Mouse (Mus musculus): ENCODE measurements around the gene Ascc1. TPM values are rescaled to one million over a fixed set of nuclear protein-coding genes. Genes with fewer than 3 reads are reported as not detected.

Ascc1 gene
- polyA plus RNA-seq (2015; fragmentation: Nextera tagmentation; extraction: Ambion mirVana), result 47.2 and 50.0 TPM in 2 replicates

DNA sequence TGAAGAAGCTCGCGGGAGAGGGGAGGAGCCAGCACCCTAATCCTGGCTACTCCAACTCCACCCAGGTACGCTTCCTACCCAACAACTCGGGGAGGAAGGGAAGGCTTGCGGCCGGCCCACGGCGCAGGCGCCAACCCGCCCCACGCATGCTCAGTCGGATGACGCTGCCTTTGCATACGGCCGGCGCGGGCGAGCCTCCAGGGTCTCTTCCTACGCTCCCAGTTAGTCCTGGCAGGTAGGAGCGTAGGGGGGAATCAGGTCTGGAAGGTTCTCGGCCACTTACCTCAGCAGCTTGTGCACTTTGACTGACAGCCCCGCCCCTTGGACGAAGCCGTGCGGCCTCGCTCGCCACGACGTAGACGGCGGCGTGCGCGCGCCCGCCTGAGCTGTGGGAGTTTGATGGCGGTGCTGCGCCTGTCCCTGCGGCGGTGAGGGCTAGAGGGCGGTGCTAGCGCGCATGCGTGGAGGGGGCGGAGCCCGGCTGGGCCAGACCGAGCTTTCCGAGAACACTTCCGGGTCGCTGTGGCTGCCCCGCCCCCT, at the start of gene Ascc1, which contains the start of gene Anapc16:
Gene Ascc1, plus strand, starts transcription at position 133 of the 540 bp plus-strand sequence.
Gene Anapc16, minus strand, starts transcription at position 463 of the 540 bp plus-strand sequence.
- no peaks in the 10 kb centered on the region for H3K9me3 ChIP-seq (ENCODE audit: low read length)
- peak; percentile 98 for DNase-seq (ENCODE audit: low spot score)
- peak within 1 kb of the TSS; percentile 98 for H3K27ac ChIP-seq (ENCODE audit: low read length)
- peak within 1 kb of the TSS; percentile 72 for H3K4me2 ChIP-seq (replicated peaks; ENCODE audit: low read depth, low read length)
- ATAC-seq, result peak; percentile 98
- WGBS, result 1% methylated on average over 50 of the region's 51 CpGs
- H3K9ac ChIP-seq (replicated peaks; ENCODE audit: low read depth), result peak within 1 kb of the TSS; percentile 64
- no peaks in the 10 kb centered on the region for H3K36me3 ChIP-seq (ENCODE audit: insufficient read depth, low read length)
- no peaks in the 10 kb centered on the region for H3K27me3 ChIP-seq (replicated peaks; ENCODE audit: insufficient read depth, low read length)
- H3K4me1 ChIP-seq (ENCODE audit: insufficient read depth, low read depth, low read length), result peaks cover 17% of the 10 kb centered on the region; the same call in 1 of the 2 replicates
- peak; percentile 22; the same call in 1 of the 2 replicates for TF ChIP-seq CTCF (IDR thresholded peaks at IDR 0.05)
- TF ChIP-seq EP300 (IDR thresholded peaks at IDR 0.05), result no peak
- H3K4me3 ChIP-seq (ENCODE audit: low read depth, low read length), result peak within 1 kb of the TSS; percentile 67

DNA sequence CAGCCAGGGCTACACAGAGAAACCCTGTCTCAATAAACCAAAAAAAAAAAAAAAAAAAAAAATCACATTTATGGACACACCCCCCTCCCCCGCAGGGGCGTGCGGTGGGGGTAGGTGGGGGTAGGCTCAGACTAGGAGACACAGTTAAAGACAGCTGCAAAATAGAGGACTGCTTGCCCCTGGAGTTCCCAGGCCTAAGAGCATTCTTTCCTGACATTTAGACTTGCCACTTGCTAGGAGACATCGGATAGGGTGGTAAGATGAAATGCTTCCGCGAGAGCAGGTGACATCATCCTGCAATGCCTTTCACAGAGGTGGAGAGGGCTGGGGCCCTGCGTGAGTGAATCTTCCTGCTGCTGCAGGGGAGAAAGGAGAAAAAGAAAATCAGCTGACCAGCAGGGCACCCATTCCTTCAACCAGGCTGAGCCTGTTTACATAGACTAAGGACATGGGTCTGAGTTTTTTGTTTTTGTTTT, 49.0 kb upstream of the Ascc1 start:
- H3K27ac ChIP-seq (ENCODE audit: low read length), result no peak overlapping the region; the same call in 1 of the 2 replicates
- H3K4me2 ChIP-seq (replicated peaks; ENCODE audit: low read depth, low read length), result no peak overlapping the region
- no peaks in the 10 kb centered on the region for H3K36me3 ChIP-seq (ENCODE audit: insufficient read depth, low read length)
- ATAC-seq (no peak), DNase-seq (ENCODE audit: low spot score) (peak; percentile 40)
- H3K9ac ChIP-seq (replicated peaks; ENCODE audit: low read depth), result no peak overlapping the region
- peaks cover 7% of the 10 kb centered on the region; the same call in 1 of the 2 replicates for H3K4me1 ChIP-seq (ENCODE audit: insufficient read depth, low read depth, low read length)
- 27% methylated on average over 7 of the region's 7 CpGs for WGBS
- no peaks in the 10 kb centered on the region for H3K27me3 ChIP-seq (replicated peaks; ENCODE audit: insufficient read depth, low read length)
- TF ChIP-seq EP300 (IDR thresholded peaks at IDR 0.05) (no peak), CTCF (IDR thresholded peaks at IDR 0.05) (no peak)
- no peaks in the 10 kb centered on the region for H3K9me3 ChIP-seq (ENCODE audit: low read length)
- H3K4me3 ChIP-seq (ENCODE audit: low read depth, low read length), result no peak overlapping the region

DNA sequence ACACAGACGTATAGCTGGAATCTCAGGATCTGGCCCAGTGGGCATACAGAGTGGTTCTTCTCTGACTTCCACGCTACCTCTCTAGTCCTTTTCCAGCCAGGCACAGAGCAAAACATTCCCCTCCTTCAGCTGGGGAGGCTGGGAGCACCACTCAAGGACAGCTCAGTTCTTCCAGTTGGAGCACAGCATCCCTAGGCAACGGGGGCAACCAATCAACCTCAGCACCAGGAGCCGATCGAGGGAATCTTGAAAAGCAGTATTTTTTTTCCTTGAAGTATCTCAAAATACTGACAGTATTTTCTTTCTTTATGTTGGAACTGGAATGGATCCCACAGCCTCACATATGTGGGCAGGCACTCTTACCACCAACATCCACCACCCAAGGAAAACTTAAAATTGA, 45.9 kb upstream of the Ascc1 start:
- Histone ChIP-seq H3K4me1 (ENCODE audit: insufficient read depth, low read depth, low read length) (peaks cover 4% of the 10 kb centered on the region; the same call in 1 of the 2 replicates), H3K9ac (replicated peaks; ENCODE audit: low read depth) (no peak overlapping the region), H3K4me2 (replicated peaks; ENCODE audit: low read depth, low read length) (no peak overlapping the region), H3K9me3 (ENCODE audit: low read length) (no peaks in the 10 kb centered on the region), H3K27me3 (replicated peaks; ENCODE audit: insufficient read depth, low read length) (no peaks in the 10 kb centered on the region), H3K4me3 (ENCODE audit: low read depth, low read length) (no peak overlapping the region), H3K27ac (ENCODE audit: low read length) (no peak overlapping the region), H3K36me3 (ENCODE audit: insufficient read depth, low read length) (no peaks in the 10 kb centered on the region)
- 60% methylated on average over 5 of the region's 5 CpGs for WGBS
- ATAC-seq (no peak), DNase-seq (ENCODE audit: low spot score) (no peak)
- TF ChIP-seq CTCF (IDR thresholded peaks at IDR 0.05) (no peak), EP300 (IDR thresholded peaks at IDR 0.05) (no peak)

DNA sequence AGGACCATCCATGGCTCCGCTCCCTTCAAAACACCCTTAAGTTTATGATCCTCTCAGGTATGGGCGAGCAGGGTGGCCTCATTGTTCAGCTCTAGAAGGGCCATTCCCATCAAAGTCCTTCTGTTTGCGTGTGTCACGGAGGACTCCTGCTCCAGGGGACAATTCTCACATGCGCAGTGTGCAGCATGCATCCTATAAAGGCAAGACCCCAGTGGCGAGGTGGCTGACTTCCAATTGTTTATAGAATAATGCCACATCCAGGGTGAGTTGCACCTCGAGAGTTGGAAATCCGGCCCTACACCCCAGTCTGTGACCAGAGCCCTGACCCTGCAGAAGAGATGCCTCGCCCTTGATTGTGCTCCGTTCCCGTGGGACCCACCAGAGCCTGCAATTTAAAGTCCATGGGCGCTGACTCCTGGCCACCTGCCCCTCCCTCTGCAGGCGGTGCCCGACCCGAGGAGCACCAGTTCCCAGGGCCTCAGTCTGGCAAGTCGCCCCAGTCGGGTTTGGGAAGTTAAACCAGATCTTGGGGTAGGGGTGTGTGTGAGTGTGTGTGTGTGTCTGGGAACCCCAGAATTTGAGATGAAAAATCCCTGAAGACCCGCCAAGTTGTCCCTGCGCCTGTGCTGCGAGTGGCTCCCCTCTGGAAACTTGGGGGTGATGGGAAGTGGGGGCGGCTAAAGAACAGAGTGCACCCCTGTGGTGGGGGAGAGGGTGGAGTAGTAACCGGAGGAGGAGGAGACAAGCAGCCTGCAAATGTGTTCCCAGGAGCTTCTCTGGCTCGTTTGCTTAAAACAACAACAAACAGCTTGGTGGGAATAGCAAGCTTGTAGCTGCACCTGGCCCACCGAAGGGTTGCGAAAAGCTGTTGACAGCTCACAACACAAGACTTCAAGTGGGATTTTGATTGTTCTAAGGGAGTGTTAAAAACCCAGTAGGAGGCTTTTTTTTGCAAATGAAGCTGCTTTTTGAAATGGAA, 45.1 kb upstream of the Ascc1 start:
- ATAC-seq (no peak), DNase-seq (ENCODE audit: low spot score) (no peak)
- H3K4me3 ChIP-seq (ENCODE audit: low read depth, low read length), result no peak overlapping the region
- H3K4me2 ChIP-seq (replicated peaks; ENCODE audit: low read depth, low read length), result no peak overlapping the region
- H3K36me3 ChIP-seq (ENCODE audit: insufficient read depth, low read length), result no peaks in the 10 kb centered on the region
- no peaks in the 10 kb centered on the region for H3K9me3 ChIP-seq (ENCODE audit: low read length)
- no peaks in the 10 kb centered on the region for H3K27me3 ChIP-seq (replicated peaks; ENCODE audit: insufficient read depth, low read length)
- WGBS, result 45% methylated on average over 25 of the region's 25 CpGs
- H3K4me1 ChIP-seq (ENCODE audit: insufficient read depth, low read depth, low read length), result peaks cover 4% of the 10 kb centered on the region; the same call in 1 of the 2 replicates
- H3K27ac ChIP-seq (ENCODE audit: low read length), result no peak overlapping the region
- TF ChIP-seq EP300 (IDR thresholded peaks at IDR 0.05), result no peak
- TF ChIP-seq CTCF (IDR thresholded peaks at IDR 0.05), result no peak
- H3K9ac ChIP-seq (replicated peaks; ENCODE audit: low read depth), result no peak overlapping the region

DNA sequence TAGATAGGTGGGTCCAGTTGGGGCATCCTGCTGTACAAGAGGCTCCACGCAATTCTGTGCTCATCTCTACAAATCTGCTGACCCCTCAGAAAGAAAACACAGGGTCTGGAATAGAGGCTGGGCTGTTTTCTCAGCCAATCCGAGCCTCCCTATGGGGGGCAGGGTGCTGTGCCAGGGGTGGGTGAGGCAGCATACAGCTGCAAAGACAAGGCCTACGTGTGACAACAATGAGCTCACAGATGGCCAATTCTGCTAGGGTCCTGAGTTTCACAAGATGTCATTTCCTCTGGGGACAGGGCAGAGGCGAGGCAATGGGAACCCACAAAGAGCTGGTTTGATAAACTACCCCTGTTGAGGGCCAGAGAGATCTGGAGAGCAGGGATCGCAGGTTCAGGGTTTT, 44.1 kb upstream of the Ascc1 start:
- WGBS, result 44% methylated on average over 5 of the region's 5 CpGs
- Histone ChIP-seq H3K9ac (replicated peaks; ENCODE audit: low read depth) (no peak overlapping the region), H3K36me3 (ENCODE audit: insufficient read depth, low read length) (no peaks in the 10 kb centered on the region), H3K4me2 (replicated peaks; ENCODE audit: low read depth, low read length) (no peak overlapping the region), H3K9me3 (ENCODE audit: low read length) (no peaks in the 10 kb centered on the region), H3K27me3 (replicated peaks; ENCODE audit: insufficient read depth, low read length) (no peaks in the 10 kb centered on the region), H3K4me1 (ENCODE audit: insufficient read depth, low read depth, low read length) (no peaks in the 10 kb centered on the region), H3K27ac (ENCODE audit: low read length) (no peak overlapping the region), H3K4me3 (ENCODE audit: low read depth, low read length) (no peak overlapping the region)
- DNase-seq (ENCODE audit: low spot score) (peak; percentile 31), ATAC-seq (peak; percentile 40)
- TF ChIP-seq CTCF (IDR thresholded peaks at IDR 0.05) (no peak), EP300 (IDR thresholded peaks at IDR 0.05) (no peak)

DNA sequence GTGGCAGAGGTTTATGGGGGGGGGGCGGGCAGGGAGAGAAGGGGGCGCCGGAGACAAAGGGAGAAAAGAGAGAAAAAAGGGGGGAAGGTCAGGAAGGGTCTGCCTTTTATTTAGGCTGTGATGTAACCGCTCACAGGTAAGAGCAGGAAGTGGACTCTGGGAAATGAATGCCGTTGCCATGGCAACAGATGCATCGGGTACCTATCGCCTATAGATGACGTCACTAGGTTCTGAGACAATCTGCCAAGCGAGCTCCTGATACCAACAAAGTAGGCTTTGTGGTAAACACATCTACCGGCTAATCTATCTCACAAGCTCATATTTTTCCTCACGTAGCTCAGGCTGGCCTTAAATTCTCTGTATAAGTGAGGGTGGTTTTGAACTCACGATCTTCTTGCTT, 43.1 kb upstream of the Ascc1 start:
- TF ChIP-seq CTCF (IDR thresholded peaks at IDR 0.05) (no peak), EP300 (IDR thresholded peaks at IDR 0.05) (no peak)
- ATAC-seq (no peak), DNase-seq (ENCODE audit: low spot score) (no peak)
- Histone ChIP-seq H3K27ac (ENCODE audit: low read length) (no peak overlapping the region), H3K4me2 (replicated peaks; ENCODE audit: low read depth, low read length) (no peak overlapping the region), H3K9ac (replicated peaks; ENCODE audit: low read depth) (no peak overlapping the region), H3K4me1 (ENCODE audit: insufficient read depth, low read depth, low read length) (no peaks in the 10 kb centered on the region), H3K27me3 (replicated peaks; ENCODE audit: insufficient read depth, low read length) (no peaks in the 10 kb centered on the region), H3K4me3 (ENCODE audit: low read depth, low read length) (no peak overlapping the region), H3K9me3 (ENCODE audit: low read length) (no peaks in the 10 kb centered on the region), H3K36me3 (ENCODE audit: insufficient read depth, low read length) (no peaks in the 10 kb centered on the region)
- 77% methylated on average over 12 of the region's 12 CpGs for WGBS

All from lung, postnatal 0 days (tissue).